In the genomic region with DNA sequence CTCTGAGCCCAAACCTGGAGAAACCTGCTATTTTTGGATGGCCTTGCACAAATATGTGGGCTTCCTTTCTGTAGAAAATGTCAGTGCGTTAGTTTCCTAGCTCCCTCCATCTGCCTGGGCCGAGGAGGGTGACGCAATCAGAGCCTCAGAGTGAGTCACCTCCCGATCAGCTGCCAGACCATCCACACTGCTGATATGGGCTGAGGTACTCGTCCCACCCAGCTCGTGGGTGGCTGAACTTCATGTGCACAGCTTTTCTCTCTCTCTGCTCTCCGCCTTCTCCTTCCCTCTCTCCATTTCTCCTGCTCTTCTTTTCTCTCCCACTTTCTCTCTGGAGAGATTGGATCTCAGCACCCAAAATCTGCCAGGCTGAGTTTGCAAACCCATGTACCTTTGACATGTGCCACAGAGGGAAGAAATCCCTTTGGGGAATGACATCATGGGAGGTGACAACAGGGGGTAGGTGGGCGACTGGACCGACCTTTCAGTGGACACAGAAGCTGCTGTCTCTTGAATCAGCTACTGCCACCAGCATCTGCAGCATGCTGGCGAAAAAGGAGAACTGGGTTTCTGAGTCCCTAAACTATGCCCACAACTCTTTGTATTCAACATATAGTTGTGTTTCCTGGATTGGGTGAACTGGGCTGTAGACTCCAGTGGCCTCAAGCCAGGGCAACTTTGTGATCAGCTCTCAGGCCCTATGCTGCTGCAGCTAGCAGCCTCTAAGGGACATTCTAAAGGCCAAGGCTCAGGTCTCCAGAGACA, we compare ENCODE assay signal across 8 mouse cellular contexts. TPM values are rescaled to one million over a fixed set of nuclear protein-coding genes. Genes with fewer than 3 reads are reported as not detected.
DNase-seq lines count a peak whose midpoint lies in the region; ATAC-seq and TF ChIP-seq lines count a peak whose summit lies in the region.

No protein-coding gene starts in this region.

- no peaks in the 10 kb centered on the region for H3K27me3 ChIP-seq in stomach, embryonic 14.5 days (ENCODE audit: control insufficient read depth, insufficient read depth, low read length)
- H3K27me3 ChIP-seq in midbrain, embryonic 13.5 days, result no peaks in the 10 kb centered on the region

- H3K4me1 ChIP-seq in lung, adult 2 months (ENCODE audit: control insufficient read depth, insufficient read depth, low read length), result peaks cover 7% of the 10 kb centered on the region
- peaks cover 27% of the 10 kb centered on the region for H3K4me1 ChIP-seq in stomach, embryonic 14.5 days (ENCODE audit: control insufficient read depth, insufficient read depth, low read length)
- H3K4me1 ChIP-seq in midbrain, embryonic 13.5 days (replicated peaks), result no peaks in the 10 kb centered on the region

- peak; percentile 89 for DNase-seq in adrenal gland, adult 2 months
- DNase-seq in heart, postnatal 14 days, result peak; percentile 74 to 75
- DNase-seq in lung, adult 2 months, result peak; percentile 33
- DNase-seq in T-cell, adult 2 months (ENCODE audit: low spot score), result no peak

- WGBS in lung, adult 2 months, result 49% methylated on average over 10 of the region's 10 CpGs
- WGBS in stomach, embryonic 14.5 days, result 59% methylated on average over 10 of the region's 10 CpGs
- WGBS in midbrain, embryonic 13.5 days, result 87% methylated on average over 10 of the region's 10 CpGs

- H3K9me3 ChIP-seq in stomach, embryonic 14.5 days (ENCODE audit: control insufficient read depth, low read depth, low read length), result no peaks in the 10 kb centered on the region
- H3K9me3 ChIP-seq in midbrain, embryonic 13.5 days, result no peaks in the 10 kb centered on the region

- intact Hi-C loops in heart, postnatal 14 days (cut with DNase I), result no loop called here

- no peak overlapping the region for H3K4me2 ChIP-seq in stomach, embryonic 14.5 days (replicated peaks; ENCODE audit: low read depth, low read length)
- H3K4me2 ChIP-seq in midbrain, embryonic 13.5 days (replicated peaks), result no peak overlapping the region

- H3K9ac ChIP-seq in stomach, embryonic 14.5 days (replicated peaks; ENCODE audit: low read depth, low read length), result no peak overlapping the region
- no peak overlapping the region for H3K9ac ChIP-seq in midbrain, embryonic 13.5 days (replicated peaks)

- TF ChIP-seq CTCF in lung, adult 2 months (IDR thresholded peaks at IDR 0.05; ENCODE audit: insufficient read depth, low read length), result no peak

- ATAC-seq in frontal cortex, adult (ENCODE audit: low TSS enrichment), result peak; percentile 93
- ATAC-seq in stomach, embryonic 14.5 days (ENCODE audit: insufficient number of reproducible peaks, insufficient read depth, low FRiP score, low read depth), result peak; percentile 62
- no peak for ATAC-seq in midbrain, embryonic 13.5 days
- no peak for ATAC-seq in erythroid progenitor cell, adult 5-6 weeks (replicated peaks; ENCODE audit: low FRiP score, poor library complexity, severe bottlenecking)

- no peak overlapping the region for H3K4me3 ChIP-seq in lung, adult 2 months (replicated peaks; ENCODE audit: extremely low read depth, low read depth, low read length)
- no peak overlapping the region for H3K4me3 ChIP-seq in stomach, embryonic 14.5 days (ENCODE audit: low read depth, low read length)
- no peak overlapping the region for H3K4me3 ChIP-seq in midbrain, embryonic 13.5 days (replicated peaks)

- H3K36me3 ChIP-seq in stomach, embryonic 14.5 days (ENCODE audit: control insufficient read depth, insufficient read depth, low read length), result no peaks in the 10 kb centered on the region
- H3K36me3 ChIP-seq in midbrain, embryonic 13.5 days, result no peaks in the 10 kb centered on the region

- H3K27ac ChIP-seq in stomach, embryonic 14.5 days (ENCODE audit: low read length), result no peak overlapping the region
- no peak overlapping the region for H3K27ac ChIP-seq in midbrain, embryonic 13.5 days

- no peak for TF ChIP-seq POLR2A in lung, adult 2 months (IDR thresholded peaks at IDR 0.05; ENCODE audit: borderline replicate concordance, extremely low read depth, low read depth, low read length)

RNA-seq across cellular contexts. Expression of a gene that starts 36.1 kb away (rescaled TPM):
- total RNA-seq in adrenal gland, adult 2 months (2021), result 10 to 100 TPM; 30.4 to 33.7 TPM
- polyA plus RNA-seq in adrenal gland, adult 2 months (2012; rRNA removed), result 29.5 and 41.9 TPM in 2 replicates
- total RNA-seq in heart, postnatal 14 days (2021), result 10 to 100 TPM; 13.2 to 14.8 TPM
- 34.6 and 41.0 TPM in 2 replicates for polyA plus RNA-seq in lung, adult 2 months (2012; rRNA removed)
- polyA plus RNA-seq in stomach, embryonic 14.5 days (2014; fragmentation: Nextera tagmentation; extraction: Ambion mirVana), result 16.5 and 17.3 TPM in 2 replicates
- 10.1 and 11.6 TPM in 2 replicates for polyA plus RNA-seq in midbrain, embryonic 13.5 days (2015; fragmentation: Nextera tagmentation; extraction: Ambion mirVana)
- 4.7 and 5.0 TPM in 2 replicates for total RNA-seq in erythroid progenitor cell, adult 5-6 weeks (2015; ENCODE audit: low replicate concordance)
- total RNA-seq in erythroid progenitor cell, adult 5-6 weeks (2017; ENCODE audit: low replicate concordance), result 2.6 and 13.2 TPM in 2 replicates

Comparison
In these comparisons a context has a peak if more than half of its experiments do, and no peak if none do; other contexts are left out.
1. ATAC-seq: peak in frontal cortex, adult (single experiment) and stomach, embryonic 14.5 days (single experiment); none in midbrain, embryonic 13.5 days (single experiment) and erythroid progenitor cell, adult 5-6 weeks (single experiment).